ENCODE assay signal across 8 mouse cellular contexts in the genomic region with DNA sequence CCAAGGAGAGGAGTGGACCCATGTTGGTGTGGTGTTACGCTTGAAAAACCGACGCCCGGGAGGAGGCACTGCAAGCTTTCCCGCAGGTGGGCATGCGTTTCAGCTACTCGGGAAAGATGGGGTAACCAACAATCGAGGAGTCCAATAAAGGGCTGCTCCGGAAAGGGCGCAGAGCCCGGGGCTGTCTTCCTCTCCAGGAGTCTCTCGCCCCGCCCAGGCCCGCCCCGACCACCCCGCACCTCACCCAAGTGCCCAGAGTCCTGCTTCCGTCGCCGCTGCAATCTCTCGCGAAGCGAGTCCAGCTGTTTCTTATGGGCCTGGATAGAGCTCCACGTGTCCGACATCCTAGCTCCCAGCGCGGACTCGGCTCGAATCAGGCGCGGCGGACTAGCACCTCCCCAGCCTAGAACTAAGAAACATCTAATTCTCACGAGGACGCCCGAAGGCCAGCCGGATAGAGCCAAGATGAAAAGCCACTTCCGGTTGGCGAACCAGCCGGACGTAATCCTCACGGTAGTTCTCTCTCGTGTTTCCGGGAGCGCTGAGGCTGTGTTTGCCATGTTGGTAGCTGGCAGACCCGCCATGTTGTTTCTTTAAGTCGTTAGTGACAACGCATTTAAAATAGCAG. TPM values are rescaled to one million over a fixed set of nuclear protein-coding genes. Genes with fewer than 3 reads are reported as not detected.
A peak's percentile ranks its signal among the peaks of the same experiment; 100 is the strongest.
DNase-seq lines count a peak whose midpoint lies in the region; ATAC-seq lines count a peak whose summit lies in the region.

A gene (minus strand): TSS at position 485 of the 628 bp plus-strand sequence.

- H3K4me2 ChIP-seq in heart, embryonic 13.5 days, result peak within 1 kb of the TSS; percentile 69
- H3K4me2 ChIP-seq in liver, embryonic 12.5 days, result peak within 1 kb of the TSS; percentile 71
- H3K4me2 ChIP-seq in stomach, embryonic 15.5 days, result peak within 1 kb of the TSS; percentile 60

- WGBS in heart, embryonic 13.5 days, result under 1% methylated on average over 46 of the region's 46 CpGs
- under 1% methylated on average over 46 of the region's 46 CpGs for WGBS in liver, embryonic 12.5 days (ENCODE audit: insufficient replicate concordance)
- WGBS in stomach, embryonic 15.5 days, result under 1% methylated on average over 46 of the region's 46 CpGs

- H3K27me3 ChIP-seq in heart, embryonic 13.5 days (replicated peaks), result no peaks in the 10 kb centered on the region
- H3K27me3 ChIP-seq in liver, embryonic 12.5 days (replicated peaks), result no peaks in the 10 kb centered on the region
- H3K27me3 ChIP-seq in stomach, embryonic 15.5 days (replicated peaks), result no peaks in the 10 kb centered on the region

- H3K27ac ChIP-seq in brown adipose tissue, adult 24 weeks (replicated peaks; ENCODE audit: low read depth, low read length), result peak within 1 kb of the TSS; percentile 86
- H3K27ac ChIP-seq in heart, embryonic 13.5 days (replicated peaks), result peak within 1 kb of the TSS; percentile 93
- H3K27ac ChIP-seq in liver, embryonic 12.5 days, result peak within 1 kb of the TSS; percentile 92
- peak within 1 kb of the TSS; percentile 97 for H3K27ac ChIP-seq in stomach, embryonic 15.5 days

- peak; percentile 94 for DNase-seq in CD4-positive, CD25-positive, alpha-beta regulatory T cell, adult 2 months (ENCODE audit: low read depth, low spot score)
- peak; percentile 90 for DNase-seq in fat pad, adult 2 months (ENCODE audit: extremely low read depth, low read depth, low spot score)
- DNase-seq in kidney, postnatal 10 days, result peak; percentile 95
- peak; percentile 87 to 88 for DNase-seq in natural killer cell, adult 2 months (ENCODE audit: low spot score in 2 of 2)

- peak; percentile 85 for ATAC-seq in heart, embryonic 13.5 days (ENCODE audit: extremely low read depth, insufficient number of reproducible peaks, low FRiP score, low TSS enrichment)
- ATAC-seq in liver, embryonic 12.5 days, result peak; percentile 91
- ATAC-seq in stomach, embryonic 15.5 days (ENCODE audit: insufficient read depth, low FRiP score, low read depth), result peak; percentile 96

- peak within 1 kb of the TSS; percentile 80 for H3K4me3 ChIP-seq in brown adipose tissue, adult 24 weeks (ENCODE audit: insufficient read depth, low read depth, low read length)
- peak within 1 kb of the TSS; percentile 71 for H3K4me3 ChIP-seq in heart, embryonic 13.5 days
- peak within 1 kb of the TSS; percentile 79 for H3K4me3 ChIP-seq in liver, embryonic 12.5 days
- peak within 1 kb of the TSS; percentile 72 for H3K4me3 ChIP-seq in stomach, embryonic 15.5 days (replicated peaks)

- H3K36me3 ChIP-seq in heart, embryonic 13.5 days, result peaks cover 21% of the 10 kb centered on the region
- peaks cover 8% of the 10 kb centered on the region for H3K36me3 ChIP-seq in liver, embryonic 12.5 days
- H3K36me3 ChIP-seq in stomach, embryonic 15.5 days, result peaks cover 5% of the 10 kb centered on the region

- H3K9ac ChIP-seq in heart, embryonic 13.5 days, result peak within 1 kb of the TSS; percentile 87
- H3K9ac ChIP-seq in liver, embryonic 12.5 days, result peak within 1 kb of the TSS; percentile 76
- peak within 1 kb of the TSS; percentile 60 for H3K9ac ChIP-seq in stomach, embryonic 15.5 days

- H3K9me3 ChIP-seq in heart, embryonic 13.5 days, result no peaks in the 10 kb centered on the region
- no peaks in the 10 kb centered on the region for H3K9me3 ChIP-seq in liver, embryonic 12.5 days (replicated peaks)
- no peaks in the 10 kb centered on the region for H3K9me3 ChIP-seq in stomach, embryonic 15.5 days

- H3K4me1 ChIP-seq in brown adipose tissue, adult 24 weeks (ENCODE audit: control insufficient read depth, insufficient read depth, insufficient read length, low read length), result no peaks in the 10 kb centered on the region
- H3K4me1 ChIP-seq in heart, embryonic 13.5 days, result peaks cover 9% of the 10 kb centered on the region
- H3K4me1 ChIP-seq in liver, embryonic 12.5 days, result peaks cover 45% of the 10 kb centered on the region
- no peaks in the 10 kb centered on the region for H3K4me1 ChIP-seq in stomach, embryonic 15.5 days

RNA-seq across cellular contexts. Expression of the gene that starts here (rescaled TPM):
- polyA plus RNA-seq in brown adipose tissue, adult 24 weeks (2012; ENCODE audit: insufficient read depth, insufficient read length, missing spikeins), result 10.4 and 17.8 TPM in 2 replicates
- polyA plus RNA-seq in heart, embryonic 13.5 days (2015; fragmentation: Nextera tagmentation; extraction: Ambion mirVana), result 27.9 and 28.2 TPM in 2 replicates
- 26.8 and 28.6 TPM in 2 replicates for polyA plus RNA-seq in liver, embryonic 12.5 days (2016; fragmentation: Nextera tagmentation; extraction: Ambion mirVana)
- polyA plus RNA-seq in stomach, embryonic 15.5 days (2015; fragmentation: Nextera tagmentation; extraction: Ambion mirVana), result 44.3 and 45.0 TPM in 2 replicates

Comparison
In these comparisons a context has a peak if more than half of its experiments do, and no peak if none do; other contexts are left out.
1. Peak in every context shown above with its lines: DNase-seq, ATAC-seq, H3K4me3 ChIP-seq and H3K27ac ChIP-seq.